Mouse (Mus musculus) neural tube, embryonic 14.5 days (tissue): Measurements from ENCODE around the gene Elane. TPM values are rescaled to one million over a fixed set of nuclear protein-coding genes. Genes with fewer than 3 reads are reported as not detected.

Experiments used
- ATAC-seq: fragments of 200-750 bp; cut with Nextera tagmentation; 2 replicates; pipeline ENCODE4 v1.8.0; 2017; ENCODE audit warnings: low read depth, mild to moderate bottlenecking, moderate TSS enrichment, moderate library complexity
- H3K27ac ChIP-seq: fragments of 300-500 bp; sonication (generic); 2 replicates; pipeline ENCODE4 v1.5.1; 2014; ENCODE audit warnings: low read depth, mild to moderate bottlenecking, control low read depth, low read length, moderate library complexity, mixed read lengths
- H3K27me3 ChIP-seq: fragments of 300-500 bp; sonication (generic); 2 replicates; pipeline ENCODE4 v1.6.1; 2014; ENCODE audit warnings: low read length; ENCODE audit not compliant: control insufficient read depth, insufficient read depth
- H3K36me3 ChIP-seq: fragments of 300-500 bp; sonication (generic); 2 replicates; pipeline ENCODE4 v1.6.1; 2014; ENCODE audit warnings: low read length, mixed read lengths; ENCODE audit not compliant: control insufficient read depth, insufficient read depth
- H3K4me1 ChIP-seq: fragments of 300-500 bp; sonication (generic); 2 replicates; pipeline ENCODE4 v1.6.1; 2014; ENCODE audit warnings: low read length; ENCODE audit not compliant: control insufficient read depth, insufficient read depth
- H3K4me2 ChIP-seq: fragments of 300-500 bp; sonication (generic); 2 replicates; pipeline ENCODE4 v1.6.1; 2014; ENCODE audit warnings: mild to moderate bottlenecking, low read depth, low read length, control low read depth
- H3K4me3 ChIP-seq: fragments of 300-500 bp; sonication (generic); 2 replicates; pipeline ENCODE4 v1.5.1; 2014; ENCODE audit warnings: low read depth, low read length, control low read depth, mixed read lengths
- H3K9ac ChIP-seq: fragments of 300-500 bp; sonication (generic); replicated peaks from 2 replicates; pipeline ENCODE4 v1.6.1; 2014; ENCODE audit warnings: low read depth, mild to moderate bottlenecking, control low read depth, low read length, mixed read lengths
- H3K9me3 ChIP-seq: fragments of 300-500 bp; sonication (generic); 2 replicates; pipeline ENCODE4 v1.6.1; 2016; ENCODE audit warnings: low read length; ENCODE audit not compliant: control insufficient read depth
- WGBS: fragments of 180-500 bp; shearing (Covaris S2); extraction: QIAGEN DNeasy Blood & Tissue Kit; methylation state at CpG from one replicate; pipeline ENCODE4 v1.1.7; 2014; 5-methylcytosine and 5-hydroxymethylcytosine counted together
- polyA plus RNA-seq: library from polyadenylated mRNA; unstranded; fragments of >200 nt; fragmentation: Nextera tagmentation; extraction: Ambion mirVana; gene quantifications from 2 replicates; pipeline ENCODE4 v1.2.1, GENCODE M21; 2014

The Elane gene
- polyA plus RNA-seq, 1 experiment from 2014 or later: not detected

GRCm38 (mm10) chr10:79897316-79898245 lies 11.5 kb downstream of the Elane start:
- peaks cover 21% of the 10 kb centered on the region for H3K36me3 ChIP-seq
- 53% methylated on average over 19 of the region's 20 CpGs for WGBS

GRCm38 (mm10) chr10:79900951-79901410 lies 14.9 kb downstream of the Elane start:
- Histone ChIP-seq H3K4me3 (no peak overlapping the region), H3K36me3 (peaks cover 11% of the 10 kb centered on the region), H3K9me3 (no peaks in the 10 kb centered on the region), H3K27me3 (no peaks in the 10 kb centered on the region), H3K4me1 (no peaks in the 10 kb centered on the region), H3K27ac (0 out of 2 replicates have a peak overlapping the region, but pooled peaks have one; percentile 34), H3K9ac (no peak overlapping the region), H3K4me2 (no peak overlapping the region)
- peak; percentile 67 for ATAC-seq
- 12% methylated on average over 2 of the region's 2 CpGs for WGBS

More at GRCm38 (mm10) chr10:79897316-79898245, 11.5 kb downstream of the Elane start:
- no peak for ATAC-seq
- Histone ChIP-seq H3K4me3 (no peak overlapping the region), H3K4me1 (no peaks in the 10 kb centered on the region), H3K9me3 (no peaks in the 10 kb centered on the region), H3K9ac (no peak overlapping the region), H3K27ac (no peak overlapping the region), H3K4me2 (no peak overlapping the region), H3K27me3 (no peaks in the 10 kb centered on the region)

- Histone ChIP-seq H3K4me3 (no peak overlapping the region), H3K36me3 (peaks cover 9% of the 10 kb centered on the region; the same call in 1 of the 2 replicates), H3K27me3 (no peaks in the 10 kb centered on the region), H3K9ac (no peak overlapping the region), H3K4me1 (peaks cover 4% of the 10 kb centered on the region; the same call in 1 of the 2 replicates), H3K4me2 (no peak overlapping the region), H3K27ac (no peak overlapping the region), H3K9me3 (no peaks in the 10 kb centered on the region)
- no peak for ATAC-seq
- 95% methylated on average over 9 of the region's 9 CpGs for WGBS
Measured at GRCm38 (mm10) chr10:79906712-79907111, 20.7 kb downstream of the Elane start.

GRCm38 (mm10) chr10:79907415-79907814 lies 21.4 kb downstream of the Elane start:
- Histone ChIP-seq H3K9ac (no peak overlapping the region), H3K36me3 (peaks cover 9% of the 10 kb centered on the region; the same call in 1 of the 2 replicates), H3K4me1 (peaks cover 4% of the 10 kb centered on the region; the same call in 1 of the 2 replicates), H3K4me3 (no peak overlapping the region), H3K27ac (no peak overlapping the region), H3K27me3 (no peaks in the 10 kb centered on the region), H3K9me3 (no peaks in the 10 kb centered on the region), H3K4me2 (no peak overlapping the region)
- no peak for ATAC-seq
- WGBS: 92% methylated on average over 10 of the region's 10 CpGs

- no peaks in the 10 kb centered on the region for H3K27me3 ChIP-seq
- H3K4me3 ChIP-seq: peak within 1 kb of the TSS; percentile 61
- WGBS: 1% methylated on average over 52 of the region's 52 CpGs
- peaks cover 4% of the 10 kb centered on the region; the same call in 1 of the 2 replicates for H3K4me1 ChIP-seq
- peak within 1 kb of the TSS; percentile 90 for H3K9ac ChIP-seq
- peak within 1 kb of the TSS; percentile 48 for H3K4me2 ChIP-seq
- ATAC-seq: peak; percentile 93
- H3K27ac ChIP-seq: peak within 1 kb of the TSS; percentile 99
- no peaks in the 10 kb centered on the region for H3K9me3 ChIP-seq
- peaks cover 9% of the 10 kb centered on the region; the same call in 1 of the 2 replicates for H3K36me3 ChIP-seq
Measured at GRCm38 (mm10) chr10:79908167-79909091, 22.4 kb downstream of the Elane start, which contains the start of gene Med16. TSS of gene Med16 (minus strand) at chr10:79908923.

- H3K4me3 ChIP-seq: peak overlapping the region; percentile 61
- H3K36me3 ChIP-seq: peaks cover 9% of the 10 kb centered on the region; the same call in 1 of the 2 replicates
- ATAC-seq: peak; percentile 61
- H3K27me3 ChIP-seq: no peaks in the 10 kb centered on the region
- peak overlapping the region; percentile 83 for H3K27ac ChIP-seq
- peak overlapping the region; percentile 90; the same call in 1 of the 2 replicates for H3K9ac ChIP-seq
- peak overlapping the region; percentile 36 for H3K4me2 ChIP-seq
- H3K4me1 ChIP-seq: peaks cover 7% of the 10 kb centered on the region
- 21% methylated on average over 14 of the region's 14 CpGs for WGBS
- H3K9me3 ChIP-seq: no peaks in the 10 kb centered on the region
Measured at GRCm38 (mm10) chr10:79909092-79909922, 23.3 kb downstream of the Elane start.

- Histone ChIP-seq H3K4me1 (peaks cover 16% of the 10 kb centered on the region), H3K9me3 (no peaks in the 10 kb centered on the region), H3K36me3 (peaks cover 9% of the 10 kb centered on the region; the same call in 1 of the 2 replicates), H3K27ac (peak within 1 kb of the TSS; percentile 83; the same call in 1 of the 2 replicates), H3K4me2 (no peak within 1 kb of the TSS), H3K27me3 (no peaks in the 10 kb centered on the region), H3K9ac (no peak within 1 kb of the TSS), H3K4me3 (no peak within 1 kb of the TSS; the same call in 1 of the 2 replicates)
- WGBS: 89% methylated on average over 4 of the region's 4 CpGs
- ATAC-seq: no peak
Measured at GRCm38 (mm10) chr10:79910556-79910955, 24.5 kb downstream of the Elane start, which contains the start of gene Gm26602. TSS of gene Gm26602 (plus strand) at chr10:79910856.

GRCm38 (mm10) chr10:79912412-79912811 lies 26.4 kb downstream of the Elane start:
- H3K9me3 ChIP-seq: no peaks in the 10 kb centered on the region
- peaks cover 26% of the 10 kb centered on the region for H3K4me1 ChIP-seq
- H3K4me3 ChIP-seq: no peak overlapping the region
- H3K36me3 ChIP-seq: peaks cover 9% of the 10 kb centered on the region; the same call in 1 of the 2 replicates
- H3K27ac ChIP-seq: no peak overlapping the region
- no peak overlapping the region for H3K9ac ChIP-seq
- no peak for ATAC-seq
- H3K4me2 ChIP-seq: no peak overlapping the region
- WGBS: 66% methylated on average over 20 of the region's 20 CpGs
- peaks cover under 1% of the 10 kb centered on the region; the same call in 1 of the 2 replicates for H3K27me3 ChIP-seq
